ENCODE assay signal across 11 mouse cellular contexts in genomic region chr8:121769621-121770020, GRCm38 (mm10). TPM values are rescaled to one million over a fixed set of nuclear protein-coding genes. Genes with fewer than 3 reads are reported as not detected.
"Had no signal": no experiment of that assay in that cellular context is flagged by ENCODE, and none has a peak within 500 bp of the region (broad histone marks: within the 10 kb centered on the region; RNA-seq: fewer than 3 reads in every experiment).

No protein-coding gene starts in this region.

- DNase-seq: kidney, postnatal 36 days; lung, adult 18-20 months; right cerebral cortex, adult 18-20 months; right cerebral cortex, postnatal 25 days; thymus, postnatal 4 days had no signal

- H3K4me3 ChIP-seq: limb, embryonic 12.5 days; midbrain, embryonic 12.5 days had no signal

- H3K27ac ChIP-seq: kidney, postnatal 0 days; limb, embryonic 12.5 days; liver, embryonic 14.5 days; midbrain, embryonic 12.5 days; stomach, postnatal 0 days had no signal

RNA-seq across cellular contexts. Expression of gene Jph3, which starts 40.2 kb away (rescaled TPM):
- total RNA-seq: liver, adult 2 months had no signal
